Mouse (Mus musculus) hindbrain, embryonic 14.5 days (tissue): ENCODE data around the gene Dnajc10. TPM values are rescaled to one million over a fixed set of nuclear protein-coding genes. Genes with fewer than 3 reads are reported as not detected.

Experiments used
- ATAC-seq: fragments of 200-750 bp; cut with Nextera tagmentation; 2 replicates; pipeline ENCODE4 v1.8.0; 2017; ENCODE audit warnings: moderate number of reproducible peaks, mild to moderate bottlenecking, moderate TSS enrichment, moderate library complexity; ENCODE audit not compliant: low FRiP score
- DNase-seq: peaks from one replicate; pipeline ENCODE4 v3.0.0-alpha.2; 2015; ENCODE audit warnings: low spot score
- H3K27ac ChIP-seq: fragments of 300-500 bp; sonication (generic); 2 replicates; pipeline ENCODE4 v1.5.1; 2014; ENCODE audit warnings: mild to moderate bottlenecking, moderate library complexity
- H3K27me3 ChIP-seq: fragments of 300-500 bp; sonication (generic); 2 replicates; pipeline ENCODE4 v1.6.1; 2014; ENCODE audit warnings: mild to moderate bottlenecking, low read length, mixed read lengths; ENCODE audit not compliant: control insufficient read depth, insufficient read depth
- H3K36me3 ChIP-seq: fragments of 300-500 bp; sonication (generic); replicated peaks from 2 replicates; pipeline ENCODE4 v1.6.1; 2014; ENCODE audit not compliant: control insufficient read depth, insufficient read depth
- H3K4me1 ChIP-seq: fragments of 300-500 bp; sonication (generic); replicated peaks from 2 replicates; pipeline ENCODE4 v1.6.1; 2014; ENCODE audit warnings: antibody characterized with exemption, low read length, mixed read lengths; ENCODE audit not compliant: control insufficient read depth, insufficient read depth
- H3K4me2 ChIP-seq: fragments of 300-500 bp; sonication (generic); replicated peaks from 2 replicates; pipeline ENCODE4 v1.6.1; 2014; ENCODE audit warnings: mild to moderate bottlenecking, moderate library complexity
- H3K4me3 ChIP-seq: fragments of 300-500 bp; sonication (generic); replicated peaks from 2 replicates; pipeline ENCODE4 v1.5.1; 2014; ENCODE audit warnings: mild to moderate bottlenecking, low read length
- H3K9ac ChIP-seq: fragments of 300-500 bp; sonication (generic); 2 replicates; pipeline ENCODE4 v1.6.1; 2014
- H3K9me3 ChIP-seq: fragments of 300-500 bp; sonication (generic); 2 replicates; pipeline ENCODE4 v1.6.1; 2016; ENCODE audit warnings: low read length; ENCODE audit not compliant: control insufficient read depth
- WGBS: fragments of 180-500 bp; shearing (Covaris S2); extraction: QIAGEN DNeasy Blood & Tissue Kit; methylation state at CpG from one replicate; pipeline ENCODE4 v1.1.7; 2014; 5-methylcytosine and 5-hydroxymethylcytosine counted together
- polyA plus RNA-seq: library from polyadenylated mRNA; unstranded; fragments of >200 nt; fragmentation: Nextera tagmentation; extraction: Ambion mirVana; gene quantifications from 2 replicates; pipeline ENCODE4 v1.2.1, GENCODE M21; 2014

Gene Dnajc10
- polyA plus RNA-seq, 1 experiment from 2014 or later, result 72.7 TPM

DNA sequence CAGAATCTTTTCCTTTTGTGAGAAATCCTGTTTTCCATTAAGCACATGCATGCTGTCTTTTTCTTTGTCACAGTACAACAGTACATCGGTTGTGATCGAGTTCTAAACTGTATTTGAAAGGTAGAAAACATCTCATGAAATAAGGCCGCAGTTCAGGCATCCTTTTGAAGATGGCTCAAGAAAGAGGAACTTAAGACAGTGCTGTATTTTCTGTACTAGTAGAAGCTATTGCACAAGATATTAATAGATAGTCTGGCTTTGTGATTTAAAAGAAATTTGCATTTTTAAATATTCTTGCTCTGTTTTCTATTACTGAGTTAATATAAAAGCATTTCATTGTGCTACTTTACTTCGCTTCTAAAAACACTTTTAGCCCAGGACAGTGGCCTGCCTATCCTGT lies 7.6 kb downstream of the Dnajc10 start:
- no peaks in the 10 kb centered on the region for H3K9me3 ChIP-seq
- no peak overlapping the region for H3K9ac ChIP-seq
- H3K27me3 ChIP-seq, result no peaks in the 10 kb centered on the region
- DNase-seq (no peak), ATAC-seq (no peak)
- peaks cover 83% of the 10 kb centered on the region for H3K36me3 ChIP-seq
- no peak overlapping the region for H3K4me3 ChIP-seq
- H3K4me2 ChIP-seq, result no peak overlapping the region
- H3K4me1 ChIP-seq, result no peaks in the 10 kb centered on the region
- 98% methylated on average over 4 of the region's 4 CpGs for WGBS
- H3K27ac ChIP-seq, result no peak overlapping the region

DNA sequence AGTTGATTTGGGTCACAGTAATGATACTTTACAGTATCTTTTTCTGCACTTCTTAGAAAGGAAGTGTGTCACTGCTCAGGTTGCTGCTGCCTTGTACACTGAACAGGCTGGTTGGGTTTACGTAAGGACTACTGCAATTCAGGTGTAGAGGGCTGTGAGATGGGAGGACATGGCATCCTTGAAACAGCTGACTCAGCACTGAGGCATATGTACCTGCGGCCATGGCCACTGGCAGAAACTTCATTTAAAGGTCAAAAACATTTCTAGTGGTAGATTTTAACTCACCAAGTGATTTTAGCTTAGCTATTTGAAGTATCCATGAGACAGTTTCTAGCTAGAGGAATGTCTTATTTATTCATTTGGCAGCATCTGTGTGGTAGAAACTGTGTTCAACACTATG lies 10.5 kb downstream of the Dnajc10 start:
- Histone ChIP-seq H3K4me3 (no peak overlapping the region), H3K9me3 (no peaks in the 10 kb centered on the region), H3K9ac (no peak overlapping the region), H3K36me3 (peaks cover 86% of the 10 kb centered on the region), H3K4me1 (no peaks in the 10 kb centered on the region), H3K27me3 (no peaks in the 10 kb centered on the region), H3K4me2 (no peak overlapping the region), H3K27ac (no peak overlapping the region)
- no peak for ATAC-seq
- DNase-seq, result no peak
- 94% methylated on average over 2 of the region's 2 CpGs for WGBS

DNA sequence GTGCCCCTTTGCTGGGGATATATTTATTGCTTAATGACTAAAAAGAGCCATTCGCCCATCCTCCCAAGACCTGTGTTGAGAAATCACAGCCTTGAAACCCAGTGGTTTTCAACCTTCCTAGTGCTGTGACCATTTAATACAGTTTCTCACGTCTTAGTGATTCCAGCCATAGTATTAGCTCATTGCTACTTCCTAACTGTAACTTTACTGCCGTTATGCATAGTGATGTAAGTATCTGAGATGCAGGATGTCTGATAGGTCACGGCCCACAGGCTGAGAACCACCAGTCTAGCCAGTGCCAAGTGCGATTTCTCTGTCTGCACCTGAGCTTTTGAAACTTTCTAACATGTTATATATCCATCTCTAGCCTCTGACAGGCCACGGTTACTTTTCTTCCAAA lies 12.0 kb downstream of the Dnajc10 start:
- Histone ChIP-seq H3K36me3 (peaks cover 80% of the 10 kb centered on the region), H3K9ac (no peak overlapping the region), H3K4me1 (no peaks in the 10 kb centered on the region), H3K4me3 (no peak overlapping the region), H3K27me3 (no peaks in the 10 kb centered on the region), H3K4me2 (no peak overlapping the region), H3K27ac (no peak overlapping the region), H3K9me3 (no peaks in the 10 kb centered on the region)
- 93% methylated on average over 6 of the region's 6 CpGs for WGBS
- DNase-seq (no peak), ATAC-seq (no peak)

DNA sequence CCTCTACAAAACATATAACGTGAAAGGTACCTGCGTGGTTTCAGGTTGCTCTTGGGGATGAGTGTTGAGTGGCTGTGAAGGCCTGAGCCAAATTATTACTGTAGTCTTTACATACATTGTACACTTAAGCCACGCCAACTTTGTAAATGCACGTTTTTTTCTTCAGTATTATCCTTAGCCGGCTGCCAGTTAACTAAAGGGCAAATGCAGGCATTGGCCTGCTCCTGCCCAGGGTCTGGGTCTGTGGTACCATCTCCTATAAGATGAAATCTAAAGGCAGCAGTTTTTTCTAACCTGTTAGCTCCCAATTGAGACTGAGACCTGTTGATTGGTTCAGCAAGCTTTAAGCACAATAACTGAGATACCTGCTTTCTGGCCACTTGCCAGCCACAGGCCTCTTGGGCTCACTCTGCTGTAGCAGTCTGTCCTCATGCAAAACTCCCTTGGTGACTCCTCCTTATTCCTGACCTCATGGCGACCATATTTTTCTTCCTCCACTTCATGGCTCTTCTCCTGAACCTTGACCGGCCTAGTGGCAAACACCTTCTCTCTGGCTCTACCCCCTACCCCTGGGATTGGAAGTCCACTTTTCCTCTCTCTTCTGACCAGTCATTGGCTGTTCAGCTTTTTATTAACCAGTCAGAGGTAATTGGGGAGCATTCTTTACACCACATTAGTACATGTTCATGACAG lies 13.8 kb downstream of the Dnajc10 start:
- ATAC-seq (no peak), DNase-seq (no peak)
- no peak overlapping the region for H3K4me3 ChIP-seq
- H3K9ac ChIP-seq, result no peak overlapping the region
- 96% methylated on average over 7 of the region's 7 CpGs for WGBS
- H3K27me3 ChIP-seq, result no peaks in the 10 kb centered on the region
- no peaks in the 10 kb centered on the region for H3K4me1 ChIP-seq
- H3K4me2 ChIP-seq, result no peak overlapping the region
- H3K36me3 ChIP-seq, result peaks cover 79% of the 10 kb centered on the region
- no peaks in the 10 kb centered on the region for H3K9me3 ChIP-seq
- no peak overlapping the region for H3K27ac ChIP-seq

DNA sequence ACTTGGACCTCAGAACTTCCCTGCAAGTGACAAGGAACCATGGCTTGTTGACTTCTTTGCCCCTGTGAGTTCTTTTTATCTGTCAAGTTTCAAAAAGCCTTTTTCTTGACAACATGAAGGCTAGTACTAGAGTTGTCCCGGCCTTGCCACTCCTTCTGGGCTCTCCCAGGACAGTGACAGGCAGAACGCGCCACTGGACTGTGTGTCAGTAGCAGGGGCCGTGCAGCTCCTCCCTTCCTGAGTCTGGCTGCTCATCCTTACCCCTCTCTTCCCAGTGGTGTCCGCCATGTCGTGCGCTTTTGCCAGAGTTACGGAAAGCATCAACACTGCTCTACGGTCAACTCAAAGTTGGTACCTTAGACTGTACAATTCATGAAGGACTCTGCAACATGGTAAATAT lies 25.3 kb downstream of the Dnajc10 start:
- Histone ChIP-seq H3K27me3 (no peaks in the 10 kb centered on the region), H3K27ac (no peak overlapping the region), H3K4me3 (no peak overlapping the region), H3K36me3 (peaks cover 92% of the 10 kb centered on the region), H3K9ac (no peak overlapping the region), H3K4me1 (no peaks in the 10 kb centered on the region), H3K4me2 (no peak overlapping the region), H3K9me3 (no peaks in the 10 kb centered on the region)
- WGBS, result 97% methylated on average over 9 of the region's 9 CpGs
- no peak for DNase-seq
- ATAC-seq, result no peak

DNA sequence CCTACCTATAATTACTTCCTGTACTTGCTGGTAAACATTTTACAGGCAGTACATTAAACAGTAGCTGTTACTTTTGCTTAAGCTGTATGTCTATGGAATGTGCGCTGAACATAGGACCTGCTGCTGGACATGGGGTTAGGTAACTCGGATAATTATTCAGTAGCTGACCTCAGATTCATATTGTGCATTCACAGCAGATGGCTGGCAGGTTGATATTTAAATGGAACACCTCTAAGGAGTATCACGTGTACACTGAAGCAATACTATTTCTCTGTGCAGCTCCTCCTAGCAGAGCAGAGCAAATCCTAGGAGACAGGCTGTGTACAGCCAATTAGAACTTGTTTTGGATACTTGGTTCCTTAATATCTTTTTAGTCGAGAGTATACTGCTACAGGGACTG lies 39.3 kb downstream of the Dnajc10 start:
- Histone ChIP-seq H3K4me3 (no peak overlapping the region), H3K9ac (no peak overlapping the region), H3K4me1 (no peaks in the 10 kb centered on the region), H3K9me3 (no peaks in the 10 kb centered on the region), H3K36me3 (peaks cover 52% of the 10 kb centered on the region), H3K27me3 (no peaks in the 10 kb centered on the region), H3K27ac (no peak overlapping the region), H3K4me2 (no peak overlapping the region)
- no peak for DNase-seq
- no peak for ATAC-seq
- WGBS, result 84% methylated on average over 4 of the region's 4 CpGs

DNA sequence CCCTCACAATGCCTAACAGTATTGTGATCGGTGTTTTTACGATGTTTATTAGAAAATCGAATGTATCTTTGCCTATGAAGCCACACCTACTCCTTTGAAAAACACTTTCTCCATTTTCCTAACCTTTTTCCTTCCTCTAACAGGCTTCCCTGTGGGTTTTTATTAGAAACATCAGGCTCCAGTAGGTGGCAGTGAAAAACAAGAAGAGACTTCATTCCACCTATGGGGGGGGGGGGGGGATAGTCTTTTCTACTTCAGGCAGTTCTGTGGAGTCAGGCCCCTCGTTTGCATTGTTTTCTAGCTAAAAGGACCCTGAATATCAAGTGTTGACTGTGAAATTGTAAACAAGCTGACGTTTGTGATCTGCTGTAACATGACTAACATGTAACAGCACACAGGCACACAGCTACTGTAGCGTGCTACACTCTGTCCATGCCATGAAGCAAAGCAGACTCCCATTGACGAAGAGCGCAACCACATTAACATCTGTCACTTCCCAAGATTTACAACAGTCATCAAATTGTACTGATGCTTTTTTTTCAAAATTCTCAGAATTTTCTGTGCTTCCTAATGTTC lies 41.5 kb downstream of the Dnajc10 start:
- Histone ChIP-seq H3K9me3 (no peaks in the 10 kb centered on the region), H3K9ac (no peak overlapping the region), H3K27me3 (no peaks in the 10 kb centered on the region), H3K27ac (no peak overlapping the region), H3K4me2 (no peak overlapping the region), H3K36me3 (peaks cover 31% of the 10 kb centered on the region), H3K4me1 (no peaks in the 10 kb centered on the region), H3K4me3 (no peak overlapping the region)
- DNase-seq (peak; percentile 74), ATAC-seq (peak; percentile 79)
- WGBS, result 62% methylated on average over 8 of the region's 8 CpGs

DNA sequence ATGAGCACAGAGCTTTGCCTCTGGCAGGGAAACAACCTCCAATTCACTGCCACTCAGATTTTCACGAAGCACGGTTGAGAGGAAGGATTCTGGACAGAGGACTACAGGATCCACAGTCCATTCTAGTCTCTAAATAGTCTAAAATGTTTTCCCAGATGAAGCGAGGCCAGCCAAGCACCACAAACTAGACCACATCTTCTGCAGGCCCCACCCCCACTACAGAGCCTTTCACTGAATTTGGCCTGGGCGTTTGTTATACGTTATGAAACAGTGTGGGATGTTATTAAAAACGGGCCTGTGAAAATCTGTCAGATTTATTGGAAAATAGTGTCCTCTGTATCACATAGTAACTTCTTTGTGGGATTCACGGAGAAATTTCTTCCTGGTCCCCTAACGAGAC lies 56.2 kb downstream of the Dnajc10 start:
- Histone ChIP-seq H3K36me3 (no peaks in the 10 kb centered on the region), H3K27ac (no peak overlapping the region), H3K4me1 (no peaks in the 10 kb centered on the region), H3K4me2 (no peak overlapping the region), H3K9me3 (no peaks in the 10 kb centered on the region), H3K27me3 (no peaks in the 10 kb centered on the region), H3K4me3 (no peak overlapping the region), H3K9ac (no peak overlapping the region)
- 85% methylated on average over 8 of the region's 8 CpGs for WGBS
- ATAC-seq (no peak), DNase-seq (no peak)

DNA sequence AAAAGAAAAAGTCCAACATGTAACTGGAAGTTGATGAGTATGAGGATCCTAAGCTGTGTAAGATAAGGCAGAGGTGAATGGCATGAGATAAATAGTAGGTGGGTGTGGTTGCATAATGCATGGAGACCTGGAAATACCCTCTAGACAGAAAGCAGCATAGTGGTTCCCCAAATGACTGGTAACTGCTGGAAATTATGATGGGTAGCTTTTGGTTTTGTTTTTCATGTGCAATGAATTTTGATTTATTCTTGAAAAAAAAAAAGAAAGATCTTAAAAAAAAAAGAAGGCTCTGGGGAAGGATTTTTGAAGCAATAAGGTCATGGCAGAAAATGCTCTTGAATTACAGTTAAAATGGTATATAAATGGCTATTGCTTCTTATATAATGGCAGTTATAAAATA lies 59.6 kb downstream of the Dnajc10 start:
- DNase-seq, result no peak
- ATAC-seq, result no peak
- no peak overlapping the region for H3K4me3 ChIP-seq
- H3K27ac ChIP-seq, result no peak overlapping the region
- H3K36me3 ChIP-seq, result no peaks in the 10 kb centered on the region
- no peaks in the 10 kb centered on the region for H3K9me3 ChIP-seq
- no peaks in the 10 kb centered on the region for H3K4me1 ChIP-seq
- H3K9ac ChIP-seq, result no peak overlapping the region
- H3K4me2 ChIP-seq, result no peak overlapping the region
- no peaks in the 10 kb centered on the region for H3K27me3 ChIP-seq

DNA sequence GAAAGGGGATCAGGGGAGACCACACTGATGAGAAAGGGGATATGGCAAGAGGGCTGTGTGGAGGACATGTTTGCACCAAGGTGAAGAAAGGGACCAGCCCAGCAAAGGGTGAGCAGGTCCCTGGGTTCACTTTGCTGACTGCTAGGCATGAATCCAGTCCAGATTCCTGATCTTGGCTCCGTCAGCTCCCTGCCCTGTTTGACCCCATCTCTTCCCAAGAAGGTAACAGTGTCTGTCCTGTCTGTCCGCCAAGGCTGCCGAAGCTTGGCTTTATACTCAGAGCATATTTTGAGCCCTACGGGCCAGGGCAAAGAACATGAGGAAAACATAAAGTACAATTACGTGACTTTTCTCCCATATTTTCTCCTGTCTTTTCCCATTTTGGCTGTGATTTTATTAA lies 64.6 kb downstream of the Dnajc10 start:
- Histone ChIP-seq H3K4me2 (no peak overlapping the region), H3K36me3 (no peaks in the 10 kb centered on the region), H3K27ac (no peak overlapping the region), H3K9ac (no peak overlapping the region), H3K4me1 (no peaks in the 10 kb centered on the region), H3K27me3 (no peaks in the 10 kb centered on the region), H3K4me3 (no peak overlapping the region), H3K9me3 (no peaks in the 10 kb centered on the region)
- 87% methylated on average over 5 of the region's 5 CpGs for WGBS
- no peak for ATAC-seq
- no peak for DNase-seq
